Mouse (Mus musculus) monocyte, adult 5-6 weeks (primary cell): Measurements from ENCODE around the gene Fyn. TPM values are rescaled to one million over a fixed set of nuclear protein-coding genes. Genes with fewer than 3 reads are reported as not detected.

Experiments used
- ATAC-seq: fragments of 153-309, 156-312 bp; replicated peaks from 2 replicates; pipeline ENCODE4 v1.8.0; 2017; ENCODE audit warnings: mild to moderate bottlenecking; ENCODE audit not compliant: low TSS enrichment, insufficient number of reproducible peaks, severe bottlenecking, poor library complexity, low FRiP score
- total RNA-seq: library from RNA; stranded (forward); fragments of 200-1000, 200-491, 200-594 nt; gene quantifications from 3 replicates; pipeline ENCODE4 v1.2.3, GENCODE M21; 2017

Gene Fyn
- total RNA-seq, 1 experiment from 2014 or later = 255 TPM

DNA sequence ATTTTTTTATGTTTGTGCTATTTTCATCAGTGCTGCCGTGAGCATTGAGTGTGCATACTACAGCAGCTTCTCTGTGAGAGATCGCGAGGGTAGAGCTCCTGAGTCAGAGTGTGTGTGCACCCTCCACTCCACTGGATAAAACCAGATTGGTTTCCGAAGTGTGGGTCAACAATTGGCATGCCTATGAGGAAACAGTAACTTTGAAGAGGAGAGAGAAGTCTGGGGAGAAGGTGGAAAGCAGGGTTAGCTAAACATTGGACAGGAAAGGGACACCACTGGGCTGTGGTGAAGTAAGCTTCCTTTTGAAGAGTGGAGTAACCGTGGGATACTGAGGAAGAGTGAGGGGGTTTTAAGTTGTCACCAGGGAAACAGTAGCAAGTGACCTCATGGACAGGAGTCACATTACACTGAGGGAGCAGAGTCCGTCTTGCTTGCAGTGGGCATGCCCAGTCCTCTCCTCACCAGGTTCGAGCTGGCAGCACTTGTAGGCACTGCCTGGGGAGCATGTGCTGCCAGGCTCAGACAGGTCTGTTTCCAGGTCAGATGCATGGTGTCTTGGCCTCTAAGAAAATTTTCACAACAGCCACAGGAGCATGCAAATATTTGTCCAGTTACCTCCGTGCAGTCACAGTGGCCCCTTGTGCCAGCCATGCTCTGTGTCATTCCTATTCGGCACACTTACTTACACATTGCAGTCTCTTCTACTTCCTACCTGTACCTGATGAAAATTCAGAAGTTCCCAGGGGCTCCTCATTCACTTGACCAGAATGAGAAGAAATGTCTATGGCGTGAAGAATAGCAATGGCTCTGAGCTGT is 37.5 kb downstream of the Fyn start:
- no peak for ATAC-seq

DNA sequence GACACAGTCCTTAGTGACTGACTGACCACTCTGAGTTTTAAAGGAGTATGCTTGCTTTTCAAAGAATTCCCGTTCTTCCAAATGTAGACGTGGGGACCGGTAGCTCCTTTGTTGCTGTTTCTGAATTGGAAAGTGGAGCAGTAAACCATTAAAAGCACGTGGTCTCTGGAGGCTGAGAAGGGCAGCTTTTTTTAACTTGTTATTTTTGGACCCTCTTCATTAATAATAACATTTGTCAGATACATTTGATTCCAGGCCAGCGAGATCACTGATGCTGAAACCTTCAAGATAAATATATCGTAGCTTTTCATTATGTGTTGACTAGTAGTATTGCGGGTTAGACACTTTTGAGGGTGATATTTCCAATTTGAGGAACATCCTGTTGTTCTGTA is 38.1 kb downstream of the Fyn start:
- ATAC-seq = no peak

DNA sequence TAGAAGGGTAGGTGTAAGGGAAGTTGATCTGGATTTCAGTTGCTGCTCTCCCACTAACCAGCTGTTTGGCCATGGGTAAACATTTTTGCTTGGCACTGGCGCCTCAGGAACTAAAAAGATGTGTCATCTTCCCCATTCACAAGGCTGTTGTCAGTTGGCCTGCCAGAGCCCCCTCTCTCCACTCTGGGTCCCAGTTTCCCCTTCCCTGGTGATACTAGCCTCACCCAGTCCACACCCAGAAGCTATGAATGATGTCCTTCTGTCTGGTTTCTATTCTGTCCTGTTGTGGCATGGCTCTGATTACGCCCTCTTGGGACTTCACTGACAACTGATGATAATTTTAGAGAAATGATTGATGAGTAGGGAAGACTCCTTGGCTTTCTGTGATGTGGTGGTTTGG is 38.9 kb downstream of the Fyn start:
- ATAC-seq = peak; percentile 53

DNA sequence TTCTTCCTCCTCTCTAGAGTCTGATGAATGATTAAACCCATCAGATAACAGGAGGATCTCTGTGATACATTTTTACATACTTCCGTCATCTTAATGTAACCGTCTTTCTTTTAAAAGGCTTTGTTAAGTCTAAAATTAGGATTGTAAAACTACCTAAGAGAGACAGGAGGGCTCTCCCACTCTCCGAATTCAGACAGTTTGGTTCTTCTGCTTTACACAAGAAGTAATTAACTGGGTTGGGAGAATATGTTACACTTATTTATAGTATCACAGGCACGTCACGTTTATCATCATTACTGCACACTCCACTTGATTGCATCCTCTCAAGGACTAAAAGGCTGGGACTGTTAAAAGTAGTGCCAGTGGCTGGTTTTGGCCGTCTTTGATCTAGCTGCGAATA is 40.9 kb downstream of the Fyn start:
- ATAC-seq = no peak

DNA sequence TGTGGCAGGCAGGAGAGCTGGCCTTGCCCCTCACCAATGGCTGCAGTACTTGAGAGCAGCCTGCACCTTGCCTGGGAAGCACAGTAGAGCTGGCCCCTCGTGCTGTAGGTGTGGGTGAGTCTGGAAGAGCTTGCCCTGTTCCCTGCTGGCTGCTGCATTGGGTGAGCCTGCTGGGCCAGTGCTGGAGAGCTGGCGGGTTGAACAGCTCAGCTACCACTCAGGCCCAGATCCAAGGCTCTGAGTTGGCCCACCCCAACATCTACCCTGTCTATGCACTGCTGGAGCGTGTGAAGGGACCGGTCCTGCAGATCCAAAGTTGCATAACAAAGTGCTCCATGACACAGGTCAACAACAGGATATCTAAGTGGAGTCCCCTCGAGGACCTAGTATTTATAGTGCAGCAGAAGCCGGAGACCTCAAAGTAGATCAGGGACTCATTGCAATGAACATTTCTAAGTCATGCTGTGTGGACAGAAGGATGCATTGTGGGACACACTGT is 41.5 kb downstream of the Fyn start:
- no peak for ATAC-seq

DNA sequence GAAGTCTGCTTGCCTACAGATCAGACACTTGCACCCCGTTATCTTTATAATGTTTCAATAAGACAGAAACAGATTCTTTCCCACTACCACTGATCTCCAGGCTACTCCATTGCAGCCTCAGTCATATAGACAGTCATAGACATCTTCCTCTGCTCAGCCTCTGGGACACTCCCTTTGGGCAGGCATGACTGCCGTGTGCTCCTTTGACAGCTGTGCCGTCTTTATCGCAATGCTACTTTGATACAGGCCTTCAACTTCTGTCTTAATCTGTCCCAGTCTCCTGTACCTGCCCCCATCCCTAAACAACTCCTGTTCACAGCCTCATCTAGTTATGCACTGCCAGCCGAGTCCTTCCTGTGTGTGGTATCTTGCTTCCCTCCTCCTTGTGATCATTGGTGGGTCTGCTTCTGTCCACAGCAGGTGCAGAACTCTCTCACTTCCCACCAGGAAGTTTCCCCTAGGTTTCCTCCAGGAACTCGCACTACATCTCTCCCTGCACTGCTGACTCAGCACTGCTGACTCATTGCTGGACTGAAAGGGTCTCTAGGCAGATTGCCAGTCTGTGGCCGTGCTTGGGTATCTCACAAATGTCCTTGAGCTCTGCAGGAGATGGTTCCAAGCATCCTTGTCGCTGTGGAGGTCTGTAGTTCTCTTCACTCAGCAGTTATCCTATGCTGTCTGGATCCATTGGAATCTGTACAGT is 43.4 kb downstream of the Fyn start:
- ATAC-seq = no peak

DNA sequence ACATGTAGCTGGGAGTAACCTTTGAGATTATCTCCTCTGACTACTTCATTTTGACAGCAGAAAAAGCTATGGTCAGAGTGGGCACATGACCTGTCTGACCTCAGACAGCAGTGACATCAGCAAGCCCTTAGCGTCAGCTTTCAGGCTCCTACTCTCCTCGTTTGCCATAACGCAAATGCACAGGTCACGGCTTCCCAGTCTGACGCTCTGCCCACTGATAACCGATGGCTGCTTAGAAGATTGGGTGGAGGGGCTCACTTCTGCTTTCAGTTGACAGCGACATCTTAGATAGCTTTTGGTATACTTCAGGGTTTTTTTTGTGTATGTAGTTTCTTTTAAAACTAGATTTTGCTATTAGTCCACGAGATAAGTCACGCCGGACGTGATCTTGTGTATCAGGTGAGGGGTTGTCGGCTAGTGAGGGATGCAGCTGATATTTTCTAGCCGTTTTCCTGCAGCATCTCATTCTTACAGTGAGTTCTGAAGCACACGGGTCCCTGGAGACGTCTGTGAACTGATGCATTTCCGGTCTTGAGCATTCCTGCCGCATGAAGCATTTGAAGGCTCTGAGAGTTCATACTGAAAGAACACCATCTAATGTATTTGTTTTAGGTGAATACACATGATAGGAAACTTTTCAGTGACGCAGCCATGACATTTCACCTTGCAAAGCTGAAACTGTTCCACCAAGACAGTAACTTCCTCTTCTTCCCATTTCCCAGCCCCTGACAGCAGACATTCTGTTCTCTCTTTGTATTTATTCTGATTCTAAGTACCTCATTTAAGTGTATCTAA is 44.4 kb downstream of the Fyn start:
- ATAC-seq = peak; percentile 69

DNA sequence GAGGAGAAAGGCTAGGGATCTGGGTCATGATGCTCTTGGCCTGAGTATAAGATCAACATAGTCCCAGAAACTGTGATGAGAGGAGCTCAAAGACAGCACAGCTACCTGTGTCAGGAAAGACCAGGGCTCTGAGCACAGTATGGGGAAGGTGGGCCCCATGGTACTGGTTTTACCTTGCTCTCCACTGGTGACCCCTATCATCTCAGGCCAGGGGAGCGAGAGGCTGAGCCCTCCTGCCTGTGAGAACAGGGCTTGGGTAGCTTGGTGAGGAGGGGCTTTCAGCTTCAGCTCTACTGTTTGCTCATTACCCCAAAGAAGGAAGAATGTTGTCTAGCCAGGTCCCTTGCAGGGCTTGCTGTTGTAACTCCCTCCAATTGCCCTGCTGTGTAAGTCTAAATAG is 45.4 kb downstream of the Fyn start:
- no peak for ATAC-seq

DNA sequence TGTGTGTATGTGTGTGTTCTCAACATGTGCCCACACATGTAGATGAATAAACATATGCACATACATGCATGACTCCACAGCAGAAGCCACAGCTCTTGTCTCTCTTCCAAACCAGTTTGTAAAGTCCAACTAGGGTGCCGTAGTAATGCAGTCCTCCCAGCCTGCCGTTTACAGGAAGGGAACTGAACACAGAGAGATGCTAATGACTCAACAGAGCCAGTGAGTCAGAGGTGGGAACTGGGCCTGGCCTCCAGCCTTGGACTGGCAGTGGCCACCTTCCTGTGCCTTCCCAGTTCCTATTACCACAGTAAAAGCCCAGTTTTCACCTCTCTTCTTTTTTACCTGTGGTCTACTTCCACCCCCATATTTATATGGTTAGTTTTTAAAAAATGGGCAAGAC is 46.9 kb downstream of the Fyn start:
- peak; percentile 49 for ATAC-seq

DNA sequence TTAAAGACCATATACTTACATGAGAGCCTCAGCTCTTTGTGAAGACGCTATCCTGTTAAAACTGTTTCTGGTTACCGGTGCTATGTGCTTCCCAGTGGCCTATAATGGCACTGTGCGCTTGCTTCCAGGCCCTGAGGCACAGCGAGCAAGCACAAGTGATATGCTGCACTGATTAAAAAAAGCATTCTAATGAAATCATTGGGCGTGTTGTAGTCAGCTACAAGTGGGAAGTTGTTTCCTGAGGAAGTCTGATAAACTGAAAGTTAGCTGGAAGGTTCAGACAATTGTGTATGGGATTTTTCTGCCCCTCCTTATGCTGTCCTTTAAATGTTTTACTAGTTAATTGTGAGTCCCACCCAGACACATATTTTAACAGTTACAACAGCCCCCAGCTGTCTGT is 49.0 kb downstream of the Fyn start:
- ATAC-seq = no peak

DNA sequence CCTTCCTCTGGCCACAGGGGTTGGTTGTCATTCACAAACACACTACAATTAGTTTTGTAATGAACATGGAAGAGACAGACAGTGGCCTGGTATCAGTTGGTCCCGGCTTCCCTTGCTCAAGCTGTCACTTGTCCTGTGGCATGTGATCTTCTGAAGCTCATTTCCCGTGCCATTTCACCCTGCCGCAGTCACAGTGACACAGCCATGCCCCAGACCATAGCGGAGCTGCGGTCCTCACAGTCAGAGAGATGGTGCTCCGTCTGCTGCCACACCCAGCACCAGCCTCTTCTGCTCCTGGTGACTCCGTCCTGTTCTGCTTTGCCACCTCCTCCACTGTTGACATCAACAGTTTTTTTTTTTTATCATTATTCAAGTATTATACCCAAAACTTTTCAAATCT is 49.7 kb downstream of the Fyn start:
- ATAC-seq = peak; percentile 68

DNA sequence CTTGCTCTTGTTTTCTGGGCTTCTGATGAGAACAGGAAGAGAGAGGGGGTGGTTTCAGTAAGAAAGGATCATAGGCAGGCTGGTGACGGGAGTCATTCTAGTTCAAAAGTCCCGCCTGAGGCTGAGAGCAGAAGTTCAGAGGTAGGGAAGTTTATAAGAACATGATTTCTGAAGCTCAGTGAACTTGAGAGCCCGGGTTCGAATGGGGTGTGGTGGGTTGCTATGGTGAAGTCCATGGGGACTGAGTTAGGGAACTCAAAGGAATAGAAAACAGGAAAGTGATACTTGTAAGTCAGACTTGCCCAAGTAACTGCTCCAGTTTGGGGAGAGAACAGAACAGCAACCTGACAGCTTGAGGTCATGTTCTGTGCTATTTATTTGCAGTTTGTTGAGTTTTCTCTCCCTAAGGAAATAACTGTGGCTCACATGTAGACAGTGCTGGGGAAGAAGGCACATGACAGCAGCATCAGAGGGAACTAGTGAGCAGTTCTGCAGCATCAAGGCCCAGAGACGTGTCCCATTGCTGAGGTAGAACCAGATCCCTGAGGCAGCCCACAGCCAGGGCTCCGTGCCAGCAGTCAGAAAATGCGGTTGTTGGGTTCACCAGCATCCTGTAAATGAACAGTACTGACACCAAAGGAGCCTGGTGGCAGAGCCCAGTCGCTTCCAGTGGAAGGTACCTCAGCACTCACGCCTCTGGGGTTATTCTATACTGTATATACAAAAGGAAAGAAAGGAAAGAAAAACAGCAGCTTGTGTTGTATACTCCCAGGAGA is 52.4 kb downstream of the Fyn start:
- ATAC-seq = peak; percentile 53

DNA sequence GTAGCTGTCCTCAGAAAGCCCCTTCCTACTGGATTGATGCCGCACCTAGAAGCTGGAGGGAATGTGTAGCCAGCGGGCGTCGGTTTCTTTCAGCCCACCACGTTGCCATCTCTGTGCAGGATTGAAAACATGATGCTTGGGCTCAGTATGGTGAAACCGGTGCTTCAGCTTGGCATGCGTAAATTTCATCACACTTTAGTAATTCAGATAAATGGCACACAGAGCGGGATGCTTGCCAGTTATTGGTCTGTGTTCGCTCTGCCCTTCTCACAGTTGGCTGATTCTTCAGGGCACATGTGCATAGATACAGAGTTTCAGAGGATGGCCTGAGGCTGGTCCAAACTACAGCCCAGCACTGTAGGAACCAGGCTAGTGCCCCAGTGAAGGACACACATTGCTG is 53.1 kb downstream of the Fyn start:
- no peak for ATAC-seq

DNA sequence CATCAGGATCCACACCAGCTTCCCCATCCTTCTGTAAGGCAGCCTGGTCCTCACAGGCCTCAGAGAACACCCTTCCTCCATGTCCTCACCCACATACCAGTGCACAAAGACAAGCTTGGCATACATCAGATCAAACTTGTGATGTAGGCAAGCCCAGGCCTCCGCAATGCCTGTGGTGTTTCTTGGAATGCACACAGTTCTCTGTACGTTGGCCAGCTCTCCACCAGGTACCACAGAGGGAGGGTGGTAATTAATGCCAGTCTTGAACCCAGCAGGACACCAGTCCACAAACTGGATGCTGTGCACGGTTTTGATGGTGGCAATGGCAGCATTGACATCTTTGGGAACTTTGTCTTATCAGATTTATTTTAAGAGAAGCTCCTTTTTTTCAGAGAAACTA is 56.0 kb downstream of the Fyn start:
- no peak for ATAC-seq

DNA sequence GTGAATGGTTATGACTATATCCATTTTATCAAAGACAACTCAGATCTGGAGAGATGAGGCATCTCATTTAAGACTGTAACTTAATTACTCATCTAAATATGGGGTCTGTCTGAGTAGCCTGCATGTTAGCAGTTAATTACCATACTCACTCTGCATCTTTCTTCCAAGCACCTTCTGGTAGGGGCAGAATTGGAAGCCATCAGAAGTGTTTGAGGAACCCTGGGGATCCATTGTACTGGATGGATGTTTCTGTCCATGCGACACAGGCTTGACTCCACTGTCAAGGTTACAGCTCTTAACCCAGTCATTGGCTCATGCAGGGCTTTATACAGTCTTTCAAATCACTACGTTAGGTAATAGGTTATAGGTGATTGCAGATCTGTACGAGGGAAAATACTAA is 57.4 kb downstream of the Fyn start:
- ATAC-seq = no peak

DNA sequence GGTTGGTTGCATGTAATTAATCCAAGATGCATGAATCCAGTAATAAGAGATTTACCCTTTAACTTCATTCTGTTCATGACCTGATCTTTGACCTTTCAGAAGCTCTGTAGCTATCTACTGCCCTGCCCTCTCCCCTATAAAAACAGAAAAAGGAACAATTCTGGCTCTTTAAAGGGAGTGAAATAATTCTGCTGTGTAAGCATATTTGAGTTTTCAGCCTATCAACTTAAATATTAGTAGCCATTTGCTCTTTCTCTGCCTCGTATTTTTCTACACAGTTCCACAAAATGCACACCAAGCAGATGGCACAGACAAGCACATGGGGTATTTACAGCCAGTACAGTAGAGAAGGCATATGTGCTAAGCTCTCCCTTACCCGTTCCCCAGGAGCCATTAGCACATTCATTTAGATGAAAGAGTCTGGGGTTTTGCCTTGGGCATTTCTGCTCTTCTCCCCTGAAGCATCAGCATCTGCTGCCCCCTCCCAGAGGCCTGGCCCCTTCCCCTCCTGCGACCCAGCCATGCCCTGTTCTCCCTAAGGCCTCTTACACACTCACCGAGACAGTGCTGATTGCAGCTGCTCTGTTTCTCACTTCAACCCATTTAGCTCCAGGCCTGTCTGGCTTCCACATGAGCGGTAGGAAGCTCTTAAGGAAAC is 58.3 kb downstream of the Fyn start:
- no peak for ATAC-seq

DNA sequence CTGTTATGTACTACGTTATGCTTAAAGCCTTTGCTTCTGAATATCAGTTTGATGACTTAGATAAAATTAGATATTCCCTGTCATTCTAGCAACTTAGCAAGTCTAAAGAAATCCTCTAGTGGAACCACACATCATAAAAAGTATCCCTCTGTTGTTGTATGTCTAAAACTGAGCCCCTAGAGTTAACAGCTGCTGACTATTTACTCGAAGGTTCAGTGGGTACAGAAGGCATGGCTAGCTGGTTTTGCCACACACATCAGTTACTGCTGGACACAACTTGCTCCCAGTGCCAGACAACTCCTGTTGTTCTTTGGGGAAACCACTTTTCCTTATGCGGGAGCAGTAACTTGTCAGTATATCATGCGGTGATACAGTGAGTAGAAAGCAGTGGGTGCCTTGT is 61.0 kb downstream of the Fyn start:
- no peak for ATAC-seq

DNA sequence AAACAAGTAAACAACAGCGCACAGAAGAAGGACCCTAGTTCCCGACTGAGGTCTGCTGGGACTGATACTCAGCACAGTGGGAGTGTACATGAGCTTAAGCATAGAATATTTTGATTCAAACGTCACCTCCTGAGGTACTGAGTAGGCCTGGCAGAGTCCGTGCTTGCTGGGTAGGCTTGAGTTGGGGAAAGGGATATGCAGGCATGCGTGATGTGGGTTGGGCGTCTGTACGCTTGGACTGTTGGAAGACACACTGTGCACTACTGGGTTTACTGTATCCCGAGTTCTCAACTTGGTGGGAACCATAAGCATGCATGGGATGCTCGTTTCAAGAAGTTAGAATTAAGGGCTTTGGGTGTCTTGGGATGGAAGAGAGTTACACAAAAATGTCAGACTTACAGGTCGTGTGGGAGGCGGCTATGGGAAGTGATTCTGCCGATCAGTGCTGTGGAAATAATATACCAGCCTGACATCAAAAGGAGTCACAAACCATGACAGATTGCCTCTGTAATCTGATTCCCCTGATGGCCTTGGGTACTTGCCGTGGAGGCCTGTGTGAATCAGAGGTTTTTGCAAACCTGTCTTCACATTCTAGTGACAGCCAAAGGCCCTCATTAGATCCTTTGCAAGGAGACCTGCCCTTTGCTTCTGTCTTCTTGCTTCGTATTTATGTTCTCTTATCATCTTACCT is 61.6 kb downstream of the Fyn start:
- ATAC-seq = no peak
